Mouse (Mus musculus): ENCODE measurements at regions not wholly inside any gene's neighbourhood (a gene's known extent, or its start where the extent isn't known, plus 50 kb on each side); places are given as distances from the start of the nearest gene placed in this dataset.

DNA sequence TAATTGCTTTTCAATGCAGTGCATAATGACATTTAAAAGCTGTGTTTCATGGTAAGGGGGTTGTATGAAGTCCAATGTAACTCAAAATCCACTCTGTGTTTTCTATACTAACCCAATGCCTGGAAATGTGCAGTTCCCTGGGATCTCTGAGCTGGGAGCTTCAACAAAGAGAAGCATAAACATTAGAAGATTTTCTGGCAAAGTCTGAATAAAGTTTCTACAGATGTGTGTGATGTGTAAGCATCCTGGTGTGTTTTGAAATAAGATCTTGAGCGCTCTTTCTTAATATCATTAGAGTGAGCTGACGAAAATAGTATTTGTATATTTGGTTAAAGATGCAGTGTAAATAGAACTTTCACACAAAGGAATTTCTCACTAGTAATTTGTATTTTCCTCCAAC lies 212.2 kb upstream of the Ferd3l start:
- TF ChIP-seq CTCF (IDR thresholded peaks at IDR 0.05; ENCODE audit: borderline replicate concordance, extremely low read depth, insufficient read depth, insufficient read length) (no peak), POLR2A (IDR thresholded peaks at IDR 0.05; ENCODE audit: borderline replicate concordance, extremely low read depth, insufficient read depth, insufficient read length, poor library complexity, severe bottlenecking) (no peak)
- no peak for DNase-seq (ENCODE audit: low read depth)

DNA sequence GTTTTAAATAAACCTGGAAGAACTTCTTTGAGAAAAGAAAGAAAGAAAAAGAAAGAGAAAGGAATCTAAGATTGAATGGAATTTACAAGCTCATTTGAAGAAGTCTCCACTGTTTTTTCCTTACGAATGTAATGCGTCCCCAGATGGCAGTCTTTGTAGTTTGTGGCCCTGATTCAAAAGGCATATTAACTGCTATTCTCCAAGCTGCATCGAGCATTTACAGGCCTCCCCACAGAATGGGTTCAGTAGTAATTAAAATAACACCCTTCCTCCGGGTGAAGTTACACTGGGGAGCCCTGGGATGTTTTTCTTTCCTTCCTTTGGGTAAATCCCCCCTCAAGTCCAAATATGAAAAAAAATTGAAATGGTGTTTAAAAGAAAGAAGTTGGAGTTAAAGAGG lies 211.2 kb upstream of the Ferd3l start:
- peak; percentile 78 for DNase-seq (ENCODE audit: low read depth)
- no peak for TF ChIP-seq CTCF (IDR thresholded peaks at IDR 0.05; ENCODE audit: borderline replicate concordance, extremely low read depth, insufficient read depth, insufficient read length)
- TF ChIP-seq POLR2A (IDR thresholded peaks at IDR 0.05; ENCODE audit: borderline replicate concordance, extremely low read depth, insufficient read depth, insufficient read length, poor library complexity, severe bottlenecking), result no peak

DNA sequence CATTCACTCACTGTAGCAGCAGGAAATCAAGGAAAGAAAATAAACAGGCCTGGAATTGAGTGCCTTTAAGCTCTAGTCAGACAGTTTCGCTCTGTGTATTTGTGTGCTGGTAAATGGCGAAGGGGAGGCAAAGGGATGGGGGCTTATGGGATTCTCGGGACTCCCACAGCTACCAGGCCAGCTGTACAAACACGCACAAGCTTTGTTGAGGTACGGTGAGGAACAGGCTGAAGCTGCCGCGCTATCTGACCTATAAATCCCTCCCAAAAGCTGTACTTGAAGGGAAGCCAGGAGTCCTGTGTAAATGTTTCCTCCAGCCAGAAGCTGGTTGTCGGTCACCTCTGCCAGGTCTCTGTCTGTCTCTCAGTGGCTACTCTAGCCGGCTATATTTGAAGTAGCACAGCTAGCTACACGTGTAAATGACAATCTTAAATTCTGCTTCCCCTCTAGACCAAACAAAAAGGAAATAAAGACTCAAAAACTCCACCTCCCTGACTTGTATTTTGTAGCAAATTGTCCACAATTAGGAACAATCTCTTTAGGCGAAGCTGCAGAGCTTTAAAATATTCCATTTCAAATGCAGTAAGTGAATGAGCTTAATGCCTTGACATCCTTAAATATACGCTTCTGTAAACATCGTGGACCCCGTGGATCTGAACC lies 210.5 kb upstream of the Ferd3l start:
- peak; percentile 83 for DNase-seq (ENCODE audit: low read depth)
- TF ChIP-seq POLR2A (IDR thresholded peaks at IDR 0.05; ENCODE audit: borderline replicate concordance, extremely low read depth, insufficient read depth, insufficient read length, poor library complexity, severe bottlenecking) (no peak), CTCF (IDR thresholded peaks at IDR 0.05; ENCODE audit: borderline replicate concordance, extremely low read depth, insufficient read depth, insufficient read length) (no peak)

DNA sequence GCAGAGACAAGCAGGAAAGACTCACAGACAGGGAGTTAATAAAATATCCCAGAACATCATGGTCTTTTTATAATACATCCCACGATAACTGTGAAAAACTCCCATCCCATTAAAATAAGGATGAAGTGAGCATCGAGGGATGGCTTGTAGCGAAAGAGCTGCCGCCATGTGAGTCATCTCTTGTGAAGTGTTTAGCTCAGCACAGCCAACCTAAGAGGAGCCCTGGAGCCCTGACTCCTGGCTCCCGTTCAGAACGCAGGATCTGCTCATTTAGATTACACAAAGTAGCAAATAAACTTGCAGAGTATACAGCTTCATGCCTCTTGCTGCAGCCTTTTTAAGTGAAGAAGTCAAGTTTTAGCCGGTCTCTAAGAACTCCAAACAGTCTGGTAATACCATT lies 209.2 kb upstream of the Ferd3l start:
- TF ChIP-seq CTCF (IDR thresholded peaks at IDR 0.05; ENCODE audit: borderline replicate concordance, extremely low read depth, insufficient read depth, insufficient read length) (no peak), POLR2A (IDR thresholded peaks at IDR 0.05; ENCODE audit: borderline replicate concordance, extremely low read depth, insufficient read depth, insufficient read length, poor library complexity, severe bottlenecking) (no peak)
- peak; percentile 45 for DNase-seq (ENCODE audit: low read depth)

DNA sequence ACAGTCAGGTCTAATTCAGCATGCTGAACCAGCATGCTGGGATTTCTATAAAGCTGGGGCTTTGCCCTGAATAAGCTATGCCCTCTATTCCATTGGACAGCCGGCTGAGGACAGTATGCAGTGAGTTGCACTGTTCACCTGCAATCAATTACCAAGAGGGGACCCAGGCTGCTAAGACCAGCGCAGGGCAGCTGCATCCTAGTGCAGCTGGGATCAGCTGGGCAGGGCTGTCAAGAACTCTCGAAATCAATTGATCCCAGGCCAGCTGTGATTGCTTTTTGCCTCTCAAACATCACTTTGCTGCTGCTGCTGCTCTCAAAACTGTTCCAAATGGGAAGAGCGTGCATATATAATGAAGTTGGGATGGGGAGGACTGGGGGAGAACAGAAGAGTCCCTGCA lies 196.3 kb upstream of the Ferd3l start:
- peak; percentile 59 for DNase-seq (ENCODE audit: low read depth)
- TF ChIP-seq CTCF (IDR thresholded peaks at IDR 0.05; ENCODE audit: borderline replicate concordance, extremely low read depth, insufficient read depth, insufficient read length) (no peak), POLR2A (IDR thresholded peaks at IDR 0.05; ENCODE audit: borderline replicate concordance, extremely low read depth, insufficient read depth, insufficient read length, poor library complexity, severe bottlenecking) (no peak)

DNA sequence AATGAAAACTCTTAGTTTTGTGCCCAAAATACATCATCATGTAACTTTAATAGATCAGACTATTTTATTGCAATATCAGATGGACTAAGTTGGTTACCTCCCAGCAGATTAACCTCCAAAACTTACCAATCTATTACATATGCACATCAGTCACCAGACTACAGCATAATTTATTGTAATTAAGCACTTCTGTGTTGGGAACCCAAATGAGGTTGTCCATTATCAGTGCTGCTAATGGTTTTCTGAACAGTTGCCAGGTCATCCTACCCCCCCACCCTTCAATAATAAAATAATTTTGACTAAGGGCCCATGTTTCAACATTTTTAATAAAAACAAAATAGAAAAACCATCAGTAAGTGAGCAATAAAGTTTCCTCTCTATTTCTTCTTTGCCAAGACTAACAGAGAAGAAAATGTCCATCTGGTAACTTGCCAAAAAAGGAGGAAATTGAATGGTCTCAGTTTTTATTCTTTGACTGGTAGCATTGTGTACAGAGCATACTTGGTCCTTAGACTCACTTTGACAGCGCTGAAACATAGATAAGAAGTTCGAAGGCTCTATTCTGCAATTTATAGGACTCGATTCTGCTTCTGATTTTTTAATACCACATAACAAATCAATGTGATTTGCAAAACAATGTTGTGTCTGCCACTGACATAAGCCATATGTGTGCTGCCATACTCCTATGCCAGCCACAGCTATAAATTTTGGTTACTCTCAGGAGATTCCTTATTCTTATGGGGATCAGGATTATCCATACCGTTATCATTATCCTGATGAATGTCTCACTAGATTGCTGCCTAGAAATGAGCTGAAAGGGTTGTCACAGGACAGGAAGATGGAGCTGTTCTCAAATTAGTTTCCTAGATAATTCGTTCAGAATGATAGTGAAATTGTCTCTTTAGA lies 152.4 kb upstream of the Ferd3l start:
- DNase-seq (ENCODE audit: low read depth), result peak; percentile 39
- TF ChIP-seq CTCF (IDR thresholded peaks at IDR 0.05; ENCODE audit: borderline replicate concordance, extremely low read depth, insufficient read depth, insufficient read length), result no peak
- no peak for TF ChIP-seq POLR2A (IDR thresholded peaks at IDR 0.05; ENCODE audit: borderline replicate concordance, extremely low read depth, insufficient read depth, insufficient read length, poor library complexity, severe bottlenecking)

DNA sequence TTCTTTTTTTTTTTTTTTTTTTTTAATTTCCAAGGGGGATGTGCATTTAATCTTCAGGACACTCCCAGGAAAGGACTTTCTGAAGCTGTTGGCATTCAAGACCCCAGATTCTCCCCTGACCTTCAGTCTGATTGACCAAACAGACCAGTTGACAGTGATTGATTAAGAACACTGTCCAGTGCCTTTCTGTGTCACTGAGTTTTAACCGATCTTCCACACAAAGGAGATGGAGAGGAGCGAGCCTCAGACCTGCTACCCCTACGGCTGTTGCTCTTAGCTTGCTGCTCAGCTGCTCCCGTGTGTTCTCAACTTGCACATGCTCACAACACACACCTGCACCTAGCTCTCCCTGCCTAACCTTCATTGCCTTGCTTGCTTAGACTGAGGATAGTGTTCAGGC lies 149.7 kb upstream of the Ferd3l start:
- no peak for TF ChIP-seq POLR2A (IDR thresholded peaks at IDR 0.05; ENCODE audit: borderline replicate concordance, extremely low read depth, insufficient read depth, insufficient read length, poor library complexity, severe bottlenecking)
- no peak for TF ChIP-seq CTCF (IDR thresholded peaks at IDR 0.05; ENCODE audit: borderline replicate concordance, extremely low read depth, insufficient read depth, insufficient read length)
- no peak for DNase-seq (ENCODE audit: low read depth)

DNA sequence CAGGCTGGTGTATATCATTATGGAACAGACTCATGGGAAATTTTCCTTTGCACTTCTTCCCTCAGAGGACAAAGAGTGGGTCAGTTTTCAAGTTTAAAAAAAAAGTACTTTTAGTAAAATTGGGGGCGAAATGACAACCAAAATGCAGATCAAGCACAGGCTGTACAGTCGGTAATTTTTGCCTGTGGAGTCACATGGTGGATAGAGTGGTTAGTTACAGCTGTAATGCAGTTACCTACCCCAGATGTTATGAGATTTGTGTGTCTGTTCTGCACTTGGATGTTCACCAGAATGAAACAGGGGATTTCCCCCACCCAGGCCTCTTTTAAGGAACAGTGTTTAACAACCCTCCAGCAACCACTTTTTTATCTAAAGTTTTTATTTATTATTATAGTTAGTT lies 148.3 kb upstream of the Ferd3l start:
- DNase-seq (ENCODE audit: low read depth), result no peak
- no peak for TF ChIP-seq CTCF (IDR thresholded peaks at IDR 0.05; ENCODE audit: borderline replicate concordance, extremely low read depth, insufficient read depth, insufficient read length)
- no peak for TF ChIP-seq POLR2A (IDR thresholded peaks at IDR 0.05; ENCODE audit: borderline replicate concordance, extremely low read depth, insufficient read depth, insufficient read length, poor library complexity, severe bottlenecking)

DNA sequence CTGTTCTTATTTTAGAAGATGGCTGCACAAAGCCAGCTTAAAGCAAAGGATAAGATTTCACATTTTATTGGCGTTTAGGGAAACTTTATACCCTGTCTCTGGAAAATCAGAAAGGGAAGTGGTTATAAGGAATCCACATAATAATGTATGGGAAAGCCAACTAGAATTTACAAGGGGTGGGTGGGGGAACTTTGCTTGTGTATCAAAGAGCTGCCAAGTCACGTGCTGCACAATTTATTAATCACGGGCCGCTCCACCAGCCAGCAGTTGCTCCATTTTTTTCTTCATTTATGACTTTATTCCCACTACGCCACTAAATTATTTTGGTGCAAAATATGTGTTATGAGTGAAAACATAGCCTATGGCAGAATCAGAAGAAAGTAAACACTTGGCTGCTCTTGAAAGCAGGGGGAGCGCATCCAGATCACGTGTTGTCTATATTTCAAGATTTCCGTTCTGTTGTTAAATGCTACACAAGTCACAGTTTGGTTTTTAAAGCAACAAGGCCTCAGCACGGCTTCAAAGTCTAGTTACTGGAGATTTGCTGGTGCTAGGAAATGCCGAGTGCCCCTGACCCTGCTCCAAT lies 123.9 kb upstream of the Ferd3l start:
- DNase-seq (ENCODE audit: low read depth), result no peak
- TF ChIP-seq CTCF (IDR thresholded peaks at IDR 0.05; ENCODE audit: borderline replicate concordance, extremely low read depth, insufficient read depth, insufficient read length) (no peak), POLR2A (IDR thresholded peaks at IDR 0.05; ENCODE audit: borderline replicate concordance, extremely low read depth, insufficient read depth, insufficient read length, poor library complexity, severe bottlenecking) (no peak)

DNA sequence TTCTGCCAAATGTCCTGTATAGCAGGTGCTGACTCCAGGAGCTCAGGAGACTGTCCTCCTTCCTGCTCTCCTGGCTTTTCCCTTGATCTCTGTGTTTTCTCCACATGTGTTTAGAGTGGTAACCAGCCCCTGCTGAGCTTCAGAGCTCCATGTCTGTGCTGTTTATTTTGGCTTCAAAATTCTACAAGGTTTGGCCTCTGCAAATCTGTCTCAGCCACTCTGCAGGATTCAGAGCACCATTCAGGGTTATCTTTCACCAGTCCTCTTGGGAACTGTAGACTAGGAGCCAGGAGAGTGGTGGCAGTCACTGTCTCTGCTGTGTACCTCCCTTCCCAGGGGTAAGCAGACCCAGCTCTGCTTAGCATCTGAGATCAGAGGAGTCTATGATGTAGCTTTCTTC lies 102.7 kb upstream of the Ferd3l start:
- no peak for DNase-seq (ENCODE audit: low read depth)
- TF ChIP-seq CTCF (IDR thresholded peaks at IDR 0.05; ENCODE audit: borderline replicate concordance, extremely low read depth, insufficient read depth, insufficient read length) (no peak), POLR2A (IDR thresholded peaks at IDR 0.05; ENCODE audit: borderline replicate concordance, extremely low read depth, insufficient read depth, insufficient read length, poor library complexity, severe bottlenecking) (no peak)

DNA sequence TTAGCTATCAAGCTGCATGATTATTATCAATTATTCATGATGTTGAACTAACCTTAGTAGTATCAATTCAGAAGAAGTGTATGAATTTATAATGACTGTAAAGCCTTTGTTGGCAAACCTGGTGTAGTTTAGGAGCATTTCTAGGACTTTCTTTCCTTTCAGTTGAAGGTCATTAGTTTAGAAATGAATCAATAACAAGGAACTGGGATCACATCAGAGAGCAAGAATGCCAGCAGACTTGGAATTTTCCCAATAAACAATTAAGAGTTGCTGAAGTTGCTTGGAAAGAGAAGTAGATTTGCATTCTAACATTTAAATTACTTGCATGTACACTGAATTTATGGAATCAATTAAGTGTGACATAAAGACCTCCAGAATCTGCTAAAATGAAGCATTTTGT lies 79.1 kb upstream of the Ferd3l start:
- DNase-seq (ENCODE audit: low read depth), result peak; percentile 71

More for the DNA sequence above, 79.1 kb upstream of the Ferd3l start:
- no peak for TF ChIP-seq POLR2A (IDR thresholded peaks at IDR 0.05; ENCODE audit: borderline replicate concordance, extremely low read depth, insufficient read depth, insufficient read length, poor library complexity, severe bottlenecking)
